Mouse (Mus musculus): ENCODE measurements around the gene Cs. TPM values are rescaled to one million over a fixed set of nuclear protein-coding genes. Genes with fewer than 3 reads are reported as not detected.
A peak's percentile ranks its signal among the peaks of the same experiment; 100 is the strongest.
"Not testable (repeated sequence)": the region's sequence is repeated elsewhere in the genome, so short reads cannot be mapped to it uniquely, and the experiment has no call there.

Cs gene
- total RNA-seq (2015): 172 and 181 TPM in 2 replicates
- total RNA-seq (2017): 106 and 108 TPM in 2 replicates

DNA sequence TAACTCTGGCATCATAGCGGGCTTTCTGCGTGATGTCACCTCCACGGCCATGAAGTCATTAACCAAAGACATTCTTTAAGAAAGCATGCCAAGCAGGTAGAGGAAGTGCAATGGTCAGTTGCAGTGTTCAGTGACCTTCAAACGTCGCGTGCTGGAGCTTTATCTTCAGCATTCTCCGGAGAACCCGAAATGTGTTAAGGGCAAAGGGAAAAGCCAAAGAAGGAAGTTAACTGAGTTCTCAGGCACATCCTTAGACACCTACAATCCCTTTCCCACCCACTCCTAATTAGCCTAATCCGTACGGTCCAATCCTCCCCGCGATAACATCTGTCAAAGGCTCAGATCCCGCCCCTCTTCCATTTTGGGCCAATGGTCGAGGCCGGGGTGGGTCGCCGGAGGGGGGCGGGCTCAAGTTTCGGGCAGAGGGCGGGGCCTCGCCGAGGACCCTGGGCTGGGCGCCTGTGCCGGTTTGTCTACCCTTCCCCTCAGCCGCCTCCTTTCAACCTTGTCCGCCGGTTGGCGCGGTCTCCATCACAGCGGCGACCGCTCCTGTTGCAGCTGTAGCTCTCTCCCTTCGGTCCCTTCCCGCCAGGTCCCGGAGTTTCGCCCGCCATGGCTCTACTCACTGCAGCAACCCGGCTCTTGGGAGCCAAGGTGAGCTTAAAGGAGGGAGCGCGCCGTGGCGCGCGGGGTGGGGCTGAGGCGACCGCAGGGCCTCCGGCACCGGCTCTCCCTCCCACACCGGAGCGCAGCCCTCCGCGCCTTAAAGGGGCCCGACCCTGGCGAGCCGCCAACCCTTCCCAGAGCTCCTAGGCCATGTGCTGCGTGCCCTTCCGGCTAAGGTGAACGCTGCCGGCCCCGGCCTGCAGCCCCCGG lies at the start of gene Cs:
Cs (plus strand) TSS at position 429 of the 876 bp plus-strand sequence.
- peak; percentile 81 for ATAC-seq (replicated peaks; ENCODE audit: poor library complexity)

DNA sequence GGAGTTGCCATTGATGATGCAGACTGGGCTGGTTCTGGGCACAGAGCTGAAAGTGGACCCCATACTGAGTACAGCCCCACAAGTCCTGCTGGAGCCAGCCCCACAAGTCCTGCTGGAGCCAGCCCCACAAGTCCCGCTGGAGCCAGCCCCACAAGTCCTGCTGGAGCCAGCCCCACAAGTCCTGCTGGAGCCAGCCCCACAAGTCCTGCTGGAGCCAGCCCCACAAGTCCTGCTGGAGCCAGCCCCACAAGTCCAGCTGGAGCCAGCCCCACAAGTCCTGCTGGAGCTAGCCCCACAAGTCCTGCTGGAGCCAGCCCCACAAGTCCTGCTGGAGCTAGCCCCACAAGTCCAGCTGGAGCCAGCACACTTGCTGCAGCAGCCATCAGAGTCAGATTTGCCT lies 46.9 kb upstream of the Cs start:
- ATAC-seq (replicated peaks; ENCODE audit: poor library complexity): not testable (repeated sequence)

GRCm38 (mm10) chr10:128296370-128297090 lies 41.0 kb upstream of the Cs start:
- ATAC-seq (replicated peaks; ENCODE audit: poor library complexity): no peak

DNA sequence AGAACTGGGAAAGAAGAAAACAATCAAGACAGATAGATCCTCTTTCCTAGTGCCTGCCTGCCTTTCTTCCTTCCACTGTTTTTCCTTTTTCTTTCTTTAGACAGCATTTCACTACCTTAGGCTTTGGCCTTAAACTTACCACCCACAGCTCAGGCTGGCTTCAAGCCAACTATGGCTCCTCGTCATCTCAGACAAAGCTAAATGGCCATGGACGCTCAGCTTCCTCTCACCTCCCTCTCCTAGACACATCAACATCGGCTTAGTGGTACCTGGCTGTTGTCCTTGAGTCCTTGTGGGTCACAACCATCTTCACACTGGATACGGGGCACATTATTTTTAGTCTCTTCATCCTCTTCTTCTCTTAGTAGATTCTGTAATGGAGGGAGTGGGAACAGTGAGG lies 40.3 kb upstream of the Cs start:
- ATAC-seq (replicated peaks; ENCODE audit: poor library complexity): no peak

- ATAC-seq (replicated peaks; ENCODE audit: poor library complexity): no peak
These were observed 39.9 kb upstream of the Cs start for GRCm38 (mm10) chr10:128297622-128298021.

- ATAC-seq (replicated peaks; ENCODE audit: poor library complexity): peak; percentile 43
These were observed 39.3 kb upstream of the Cs start for GRCm38 (mm10) chr10:128298243-128298642.

DNA sequence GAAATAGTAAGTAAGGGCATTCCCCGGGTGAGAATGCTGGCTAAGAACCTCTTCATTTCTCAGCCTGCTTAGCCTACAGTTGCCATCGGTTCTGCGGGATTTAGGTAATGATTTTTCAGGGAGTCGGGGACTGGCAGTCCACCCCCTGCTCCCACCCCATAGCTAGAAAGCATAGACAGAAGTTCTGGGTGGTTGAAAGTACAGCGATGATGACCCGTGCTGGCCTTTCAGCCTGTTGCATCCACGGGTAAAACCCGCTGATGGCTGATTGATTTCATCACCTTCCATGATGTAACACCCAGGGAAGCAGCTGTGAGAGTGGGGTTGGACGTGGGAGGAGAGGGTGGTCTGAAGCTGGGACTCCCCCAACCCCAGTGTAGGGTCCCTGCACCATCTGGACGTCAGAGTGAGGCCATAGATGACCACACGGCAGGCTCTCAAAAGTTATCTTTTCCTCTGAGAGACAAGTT lies 38.8 kb upstream of the Cs start, which contains the start of gene Il23a:
Il23a (minus strand) TSS at position 51 of the 470 bp plus-strand sequence.
- ATAC-seq (replicated peaks; ENCODE audit: poor library complexity): peak; percentile 9

- no peak for ATAC-seq (replicated peaks; ENCODE audit: poor library complexity)
These were observed 35.2 kb upstream of the Cs start for GRCm38 (mm10) chr10:128302357-128302756.

DNA sequence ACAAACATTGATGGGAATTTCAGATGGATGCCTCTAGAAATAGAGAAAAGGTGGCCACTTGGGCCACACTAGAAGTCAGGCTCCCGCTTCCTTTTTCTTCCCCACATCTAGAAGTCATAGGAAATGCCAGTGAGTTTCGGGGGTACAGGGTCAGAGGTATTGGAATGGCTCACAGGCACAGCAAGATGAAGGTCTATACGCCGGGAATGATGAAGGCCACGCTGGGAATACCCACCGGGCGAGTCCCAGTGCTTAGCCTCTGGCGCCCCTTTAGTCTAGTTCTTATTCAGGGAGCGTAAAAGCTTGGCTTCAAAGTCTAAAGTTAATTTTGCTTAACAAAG lies 34.8 kb upstream of the Cs start:
- ATAC-seq (replicated peaks; ENCODE audit: poor library complexity): peak; percentile 0; the same call in 1 of the 2 replicates

- ATAC-seq (replicated peaks; ENCODE audit: poor library complexity): peak; percentile 85
These were observed 34.2 kb upstream of the Cs start, which contains the start of gene Pan2 for GRCm38 (mm10) chr10:128303126-128304021. Gene Pan2 (plus strand): TSS chr10:128303335.

GRCm38 (mm10) chr10:128309654-128310053 lies 27.9 kb upstream of the Cs start:
- ATAC-seq (replicated peaks; ENCODE audit: poor library complexity): peak; percentile 53; the same call in 1 of the 2 replicates

DNA sequence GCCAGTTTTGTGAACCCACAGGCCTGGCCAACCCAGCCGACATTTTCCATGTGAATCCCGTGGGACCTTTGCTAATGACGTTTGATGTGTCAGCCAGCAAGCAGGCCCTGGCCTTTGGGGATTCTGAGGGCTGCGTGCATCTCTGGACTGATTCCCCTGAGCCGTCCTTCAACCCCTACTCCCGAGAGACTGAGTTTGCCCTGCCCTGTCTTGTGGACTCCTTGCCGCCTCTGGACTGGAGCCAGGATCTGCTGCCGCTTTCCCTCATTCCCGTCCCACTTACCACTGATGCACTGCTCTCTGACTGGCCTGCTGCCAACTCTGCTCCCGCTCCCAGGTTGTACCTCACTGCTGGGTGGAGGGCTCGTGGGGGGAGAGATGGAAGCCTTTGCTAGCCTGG lies 27.4 kb upstream of the Cs start:
- no peak for ATAC-seq (replicated peaks; ENCODE audit: poor library complexity)

DNA sequence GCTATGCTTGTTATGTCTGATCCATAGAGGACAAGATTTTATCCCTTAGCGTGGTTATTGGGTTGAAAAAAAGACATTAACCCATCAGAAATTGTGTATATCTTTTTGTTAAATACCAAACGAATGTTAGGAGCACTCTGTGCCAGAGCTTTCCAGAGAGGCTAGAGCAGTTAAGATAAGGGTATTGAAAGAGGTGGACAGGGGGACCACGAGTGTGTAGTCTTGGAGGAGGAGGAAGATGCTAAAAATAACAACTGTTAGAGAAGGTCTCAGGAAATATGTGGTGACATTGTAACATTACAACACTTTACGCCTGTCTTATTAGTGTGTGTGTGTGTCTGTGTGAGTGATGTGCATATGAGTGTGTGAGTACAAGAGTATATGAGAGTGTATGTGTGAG lies 26.6 kb upstream of the Cs start:
- ATAC-seq (replicated peaks; ENCODE audit: poor library complexity): no peak; the same call in 1 of the 2 replicates

GRCm38 (mm10) chr10:128315578-128315977 lies 22.0 kb upstream of the Cs start:
- peak; percentile 55 for ATAC-seq (replicated peaks; ENCODE audit: poor library complexity)

DNA sequence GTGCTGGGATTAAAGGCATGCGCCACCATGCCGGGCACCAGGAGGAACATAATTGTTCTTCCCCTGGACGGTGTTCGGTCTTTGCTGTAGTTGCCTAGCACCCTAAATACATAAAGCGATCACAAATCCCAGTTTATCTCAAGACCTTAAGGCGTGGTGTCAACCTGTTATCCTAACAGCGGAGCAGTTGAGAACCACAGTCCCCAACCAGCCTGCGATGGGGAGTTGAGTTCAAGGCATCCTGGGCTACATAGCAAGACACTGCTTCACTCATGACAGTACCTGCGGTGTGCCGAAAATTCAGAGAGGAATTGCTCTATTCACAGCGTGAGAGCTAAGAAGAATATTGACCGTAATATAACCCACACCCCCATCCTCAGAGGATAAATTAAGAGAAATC lies 15.9 kb upstream of the Cs start:
- peak; percentile 27 for ATAC-seq (replicated peaks; ENCODE audit: poor library complexity)

DNA sequence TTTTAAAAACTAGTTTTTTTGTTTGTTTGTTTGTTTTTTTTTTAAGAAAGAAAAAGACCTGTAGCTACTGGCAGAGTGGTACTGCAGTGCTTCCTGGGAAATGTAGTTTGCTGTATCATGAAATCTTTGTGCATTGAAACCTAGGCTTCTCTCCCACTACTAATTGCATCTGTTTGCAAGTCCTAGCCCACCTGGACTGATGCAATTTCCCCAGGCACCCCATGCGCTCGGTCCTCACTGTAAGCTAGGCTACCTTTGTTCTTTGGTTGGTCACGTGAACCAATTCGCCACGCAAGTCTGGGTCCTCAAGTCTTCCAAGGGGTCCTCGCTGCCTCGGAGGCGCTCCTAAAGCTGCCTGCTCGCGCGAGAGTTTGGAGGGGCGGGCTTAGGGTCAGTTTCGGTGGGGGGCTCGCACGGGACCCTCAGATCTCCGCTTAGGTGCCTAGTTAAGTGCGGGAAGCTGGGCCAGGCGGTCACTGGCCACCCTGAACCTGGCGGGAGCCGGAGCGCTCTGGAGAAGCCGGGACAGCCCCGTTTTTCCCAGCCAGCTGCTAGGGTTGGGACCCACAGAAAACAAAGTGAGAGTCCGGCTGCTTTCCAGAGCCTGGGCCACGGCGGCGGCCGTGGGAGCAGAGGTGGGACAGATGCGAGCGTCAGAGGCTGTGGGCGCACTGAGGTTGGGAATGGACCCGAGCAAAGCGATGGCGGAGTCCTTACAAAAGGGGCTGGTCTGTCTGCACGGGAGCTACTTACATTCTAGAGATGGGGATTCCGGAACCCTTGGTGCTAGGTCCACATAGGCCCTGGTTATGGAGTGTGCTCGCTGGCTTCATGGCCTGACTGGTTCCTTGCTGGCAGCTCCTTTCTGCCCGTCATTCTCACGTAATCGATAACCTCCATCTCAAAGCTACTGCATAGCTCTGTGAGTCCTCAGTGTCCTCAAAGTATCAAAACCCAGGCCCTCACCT lies 15.1 kb upstream of the Cs start, which contains the start of gene Cnpy2:
Cnpy2 (plus strand) TSS at position 319 of the 968 bp plus-strand sequence.
- ATAC-seq (replicated peaks; ENCODE audit: poor library complexity): peak; percentile 84

GRCm38 (mm10) chr10:128323516-128323915 lies 14.0 kb upstream of the Cs start:
- ATAC-seq (replicated peaks; ENCODE audit: poor library complexity): no peak

GRCm38 (mm10) chr10:128326825-128327224 lies 10.7 kb upstream of the Cs start:
- ATAC-seq (replicated peaks; ENCODE audit: poor library complexity): no peak

GRCm38 (mm10) chr10:128327610-128328009 lies 9.9 kb upstream of the Cs start:
- no peak for ATAC-seq (replicated peaks; ENCODE audit: poor library complexity)

All from megakaryocyte progenitor cell, adult 5-6 weeks (primary cell).